Mouse (Mus musculus): Measurements from ENCODE around the gene Sugp1.

DNA sequence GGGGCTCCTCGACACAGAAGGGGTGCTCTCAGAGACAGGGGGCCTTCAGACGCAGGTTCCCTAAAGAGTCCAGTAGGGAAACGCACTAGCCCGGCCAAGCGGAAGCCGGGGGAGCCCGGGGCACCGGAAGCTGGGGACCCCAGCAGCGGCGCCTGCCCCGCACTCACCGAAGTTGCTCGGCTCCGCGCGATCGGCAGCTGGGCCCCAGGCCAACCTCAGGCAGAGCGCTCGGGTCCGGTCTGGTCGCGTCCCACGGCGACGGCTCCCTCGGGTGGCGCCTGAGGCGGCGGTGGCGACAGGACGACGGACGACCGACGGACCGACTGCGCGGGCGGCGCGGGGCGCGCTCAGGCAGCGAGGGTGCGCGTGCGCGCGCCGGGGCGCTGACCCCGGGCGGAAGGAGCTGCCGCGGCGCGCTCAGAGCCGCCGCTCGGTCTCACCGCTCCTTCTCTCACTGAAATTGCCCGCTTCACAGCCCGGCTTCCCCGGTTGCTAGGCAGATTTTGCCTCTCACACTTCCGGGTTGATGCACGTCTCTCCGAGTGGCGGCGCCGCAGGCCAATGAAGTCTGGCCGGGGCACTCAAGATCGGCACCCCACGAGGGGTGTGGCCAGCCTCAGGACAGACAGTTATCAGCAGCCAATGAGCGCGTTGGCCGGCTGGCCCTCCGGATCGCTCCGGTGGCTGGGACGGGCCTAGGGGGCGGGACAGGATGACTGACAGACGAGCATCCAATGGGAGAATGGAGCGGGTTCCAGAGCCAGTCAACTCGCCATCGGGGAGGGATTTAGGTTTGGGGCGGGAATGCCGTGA lies 46.6 kb upstream of the Sugp1 start, which contains the start of gene Gatad2a:
- TF ChIP-seq POLR2A (IDR thresholded peaks at IDR 0.05; ENCODE audit: insufficient read depth, low read depth, low read length) (no peak; the same call in 1 of the 2 replicates), CTCF (IDR thresholded peaks at IDR 0.05; ENCODE audit: insufficient read depth, low read depth, low read length) (no peak)

All from olfactory bulb, adult 2 months (tissue).